Mouse (Mus musculus) embryonic facial prominence, embryonic 15.5 days (tissue): ENCODE results near the gene Strip1. TPM values are rescaled to one million over a fixed set of nuclear protein-coding genes. Genes with fewer than 3 reads are reported as not detected.

Experiments used
- ATAC-seq: fragments of 200-750 bp; cut with Nextera tagmentation; 2 replicates; pipeline ENCODE4 v1.8.0; 2017; ENCODE audit warnings: low read depth, moderate TSS enrichment; ENCODE audit not compliant: insufficient number of reproducible peaks, low FRiP score, low TSS enrichment
- H3K27ac ChIP-seq: fragments of 300-500 bp; sonication (generic); replicated peaks from 2 replicates; pipeline ENCODE4 v1.5.1; 2015; ENCODE audit warnings: mild to moderate bottlenecking, inconsistent platforms
- H3K27me3 ChIP-seq: fragments of 300-500 bp; sonication (generic); 2 replicates; pipeline ENCODE4 v1.6.1; 2015; ENCODE audit warnings: inconsistent platforms
- H3K36me3 ChIP-seq: fragments of 300-500 bp; sonication (generic); 2 replicates; pipeline ENCODE4 v1.6.1; 2015; ENCODE audit warnings: mild to moderate bottlenecking, inconsistent platforms
- H3K4me1 ChIP-seq: fragments of 300-500 bp; sonication (generic); 2 replicates; pipeline ENCODE4 v1.6.1; 2015; ENCODE audit warnings: inconsistent platforms
- H3K4me2 ChIP-seq: fragments of 300-500 bp; sonication (generic); replicated peaks from 2 replicates; pipeline ENCODE4 v1.6.1; 2015; ENCODE audit warnings: mild to moderate bottlenecking, inconsistent platforms
- H3K4me3 ChIP-seq: fragments of 300-500 bp; sonication (generic); replicated peaks from 2 replicates; pipeline ENCODE4 v1.5.1; 2015; ENCODE audit warnings: mild to moderate bottlenecking, inconsistent platforms
- H3K9ac ChIP-seq: fragments of 300-500 bp; sonication (generic); 2 replicates; pipeline ENCODE4 v1.6.1; 2015; ENCODE audit warnings: inconsistent platforms
- H3K9me3 ChIP-seq: fragments of 300-500 bp; sonication (generic); replicated peaks from 2 replicates; pipeline ENCODE4 v1.6.1; 2016; ENCODE audit warnings: inconsistent platforms
- WGBS: fragments of 180-500 bp; shearing (Covaris S2); methylation state at CpG from one replicate; pipeline ENCODE4 v1.1.7; 2015; 5-methylcytosine and 5-hydroxymethylcytosine counted together
- polyA plus RNA-seq: library from polyadenylated mRNA; unstranded; fragments of >200 nt; fragmentation: Nextera tagmentation; extraction: Ambion mirVana; gene quantifications from 2 replicates; pipeline ENCODE4 v1.2.1, GENCODE M21; 2015

The Strip1 gene
- polyA plus RNA-seq, 1 experiment from 2014 or later: 55.8 TPM

DNA sequence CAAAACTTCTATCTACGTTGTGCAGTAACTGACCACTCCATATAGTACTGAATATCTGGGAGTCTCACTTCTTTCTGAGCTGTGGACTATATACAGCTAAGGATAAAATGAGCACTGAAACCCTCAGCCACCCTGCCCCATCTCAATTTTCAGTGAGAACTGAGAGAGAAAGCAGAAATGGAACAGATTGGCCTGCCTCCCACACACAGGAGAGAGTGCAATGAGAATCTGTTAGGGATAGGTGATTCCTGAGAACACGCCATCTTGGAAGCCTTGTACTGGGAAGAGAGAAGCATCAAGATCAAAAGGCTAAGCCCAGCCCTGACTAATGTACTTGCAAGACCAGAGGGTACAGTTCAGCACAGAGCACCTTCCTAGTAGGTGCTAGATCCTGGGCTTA is 2.9 kb downstream of the Strip1 start:
- ATAC-seq: no peak
- H3K4me3 ChIP-seq: no peak overlapping the region
- H3K27me3 ChIP-seq: no peaks in the 10 kb centered on the region
- H3K36me3 ChIP-seq: peaks cover 45% of the 10 kb centered on the region
- WGBS: 85% methylated on average over 2 of the region's 2 CpGs
- H3K4me2 ChIP-seq: no peak overlapping the region
- no peak overlapping the region for H3K9ac ChIP-seq
- no peak overlapping the region for H3K27ac ChIP-seq
- H3K9me3 ChIP-seq: no peaks in the 10 kb centered on the region
- H3K4me1 ChIP-seq: peaks cover 7% of the 10 kb centered on the region

DNA sequence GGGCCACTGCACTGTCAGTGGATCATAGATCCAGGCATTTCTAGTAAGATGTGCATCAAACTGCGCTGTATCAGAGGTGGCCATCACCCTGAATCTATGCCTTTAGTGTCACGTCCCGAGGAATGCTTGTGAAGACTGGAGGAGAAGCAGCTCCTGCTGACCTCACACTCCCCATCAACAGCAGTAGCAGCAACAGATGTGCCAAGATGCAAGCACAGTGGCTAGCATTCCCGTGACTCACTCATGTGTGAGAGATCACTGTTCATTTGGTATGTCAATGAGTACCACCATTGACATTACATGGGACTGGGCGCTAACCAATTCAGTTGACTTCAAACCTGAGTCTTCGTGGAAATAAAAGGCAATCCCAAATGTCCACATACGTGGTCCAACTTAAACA is 3.9 kb downstream of the Strip1 start:
- Histone ChIP-seq H3K4me2 (no peak overlapping the region), H3K36me3 (peaks cover 54% of the 10 kb centered on the region), H3K4me3 (no peak overlapping the region), H3K9ac (no peak overlapping the region), H3K27me3 (no peaks in the 10 kb centered on the region), H3K4me1 (peaks cover 7% of the 10 kb centered on the region), H3K9me3 (no peaks in the 10 kb centered on the region), H3K27ac (no peak overlapping the region)
- ATAC-seq: no peak
- 89% methylated on average over 7 of the region's 7 CpGs for WGBS

DNA sequence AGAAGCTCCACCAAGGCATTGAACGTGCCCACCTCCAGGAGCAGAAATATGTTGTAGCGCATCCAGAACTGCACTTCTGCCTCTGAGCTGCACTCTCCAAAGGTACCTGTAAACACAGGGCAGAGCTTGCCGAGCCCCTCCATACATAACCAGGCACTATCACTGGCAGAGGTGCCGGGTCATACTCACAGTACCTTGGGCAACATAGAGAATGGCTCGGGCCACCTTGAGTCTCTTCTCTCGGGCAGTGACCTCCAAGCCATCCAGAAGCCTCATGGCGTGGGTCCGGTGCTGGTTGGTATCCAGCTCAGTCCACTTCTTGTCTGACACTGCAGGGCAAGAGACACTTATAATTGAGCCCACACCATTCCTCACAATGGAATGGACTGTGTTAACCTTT is 4.7 kb downstream of the Strip1 start:
- 96% methylated on average over 8 of the region's 8 CpGs for WGBS
- peaks cover 7% of the 10 kb centered on the region for H3K4me1 ChIP-seq
- H3K9ac ChIP-seq: no peak overlapping the region
- H3K4me3 ChIP-seq: no peak overlapping the region
- no peak overlapping the region for H3K27ac ChIP-seq
- ATAC-seq: no peak
- peaks cover 63% of the 10 kb centered on the region for H3K36me3 ChIP-seq
- no peaks in the 10 kb centered on the region for H3K27me3 ChIP-seq
- H3K4me2 ChIP-seq: no peak overlapping the region
- no peaks in the 10 kb centered on the region for H3K9me3 ChIP-seq

DNA sequence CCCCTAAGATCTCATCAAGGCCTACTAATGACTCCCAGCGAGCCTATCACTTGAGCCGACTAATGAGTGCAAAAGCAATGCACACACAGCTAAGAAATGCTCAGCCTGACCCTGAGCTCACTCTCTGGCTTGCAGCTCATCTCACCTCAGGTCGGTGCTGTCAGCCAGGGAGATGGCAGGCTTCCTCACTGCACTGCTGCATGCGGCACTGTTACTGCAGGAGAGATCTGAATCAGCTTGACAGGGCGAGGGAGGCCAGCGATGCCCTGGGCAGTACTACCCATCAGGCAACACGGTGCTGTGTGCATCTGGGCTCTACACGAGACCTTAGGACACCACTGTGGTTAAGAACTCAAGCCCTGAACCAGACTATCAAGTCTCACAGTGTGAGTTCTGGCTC is 6.0 kb downstream of the Strip1 start:
- no peak for ATAC-seq
- H3K9me3 ChIP-seq: no peaks in the 10 kb centered on the region

DNA sequence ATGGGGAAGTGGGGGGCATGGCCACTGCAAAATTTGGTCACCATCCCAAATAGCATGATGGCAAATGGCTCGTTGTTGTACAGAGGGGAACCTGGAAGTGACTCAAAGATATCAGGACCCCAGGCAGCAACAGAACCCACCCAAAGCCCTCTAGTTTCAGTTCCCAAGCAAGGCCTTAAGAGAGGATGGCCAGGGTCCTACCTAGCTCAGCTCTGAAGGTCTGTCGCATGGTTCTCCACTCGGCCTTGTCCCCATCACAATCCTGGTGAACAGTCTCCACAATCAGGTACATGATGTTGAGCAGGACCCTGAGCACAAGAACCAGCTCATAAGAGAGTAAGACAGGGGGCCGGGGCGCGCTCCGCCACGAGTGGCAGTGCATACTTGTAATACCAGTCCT is 7.1 kb downstream of the Strip1 start:
- peaks cover 81% of the 10 kb centered on the region for H3K36me3 ChIP-seq
- 98% methylated on average over 8 of the region's 8 CpGs for WGBS

More for the DNA sequence above, 6.0 kb downstream of the Strip1 start:
- H3K27me3 ChIP-seq: no peaks in the 10 kb centered on the region
- peaks cover 75% of the 10 kb centered on the region for H3K36me3 ChIP-seq
- no peak overlapping the region for H3K4me3 ChIP-seq
- H3K27ac ChIP-seq: no peak overlapping the region
- peaks cover 7% of the 10 kb centered on the region for H3K4me1 ChIP-seq
- WGBS: 87% methylated on average over 8 of the region's 8 CpGs
- no peak overlapping the region for H3K9ac ChIP-seq
- no peak overlapping the region for H3K4me2 ChIP-seq

DNA sequence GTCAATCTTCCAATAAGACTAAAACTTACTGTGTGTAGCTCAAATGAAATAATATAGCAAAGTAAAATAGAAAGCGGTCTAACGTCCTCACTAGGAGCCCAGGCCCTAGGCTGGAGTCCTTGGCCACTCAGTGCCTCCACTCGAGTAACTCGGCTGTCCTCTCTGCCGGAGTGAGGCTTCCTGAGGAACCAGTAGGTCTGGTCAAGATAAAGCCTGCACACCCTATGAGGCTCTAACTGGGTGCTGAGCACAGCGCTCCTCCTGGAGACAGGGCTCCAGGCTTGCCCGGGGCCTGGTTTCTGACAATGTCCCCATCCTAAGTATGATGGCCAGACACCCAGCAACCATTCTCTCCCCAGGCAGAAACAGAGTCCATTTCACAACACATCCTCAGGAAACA is 9.0 kb downstream of the Strip1 start:
- WGBS: 94% methylated on average over 7 of the region's 7 CpGs

More for the DNA sequence above, 7.1 kb downstream of the Strip1 start:
- ATAC-seq: no peak
- no peaks in the 10 kb centered on the region for H3K9me3 ChIP-seq
- H3K4me1 ChIP-seq: no peaks in the 10 kb centered on the region
- H3K4me3 ChIP-seq: no peak overlapping the region
- H3K27me3 ChIP-seq: no peaks in the 10 kb centered on the region
- no peak overlapping the region for H3K4me2 ChIP-seq
- H3K9ac ChIP-seq: no peak overlapping the region
- H3K27ac ChIP-seq: no peak overlapping the region

DNA sequence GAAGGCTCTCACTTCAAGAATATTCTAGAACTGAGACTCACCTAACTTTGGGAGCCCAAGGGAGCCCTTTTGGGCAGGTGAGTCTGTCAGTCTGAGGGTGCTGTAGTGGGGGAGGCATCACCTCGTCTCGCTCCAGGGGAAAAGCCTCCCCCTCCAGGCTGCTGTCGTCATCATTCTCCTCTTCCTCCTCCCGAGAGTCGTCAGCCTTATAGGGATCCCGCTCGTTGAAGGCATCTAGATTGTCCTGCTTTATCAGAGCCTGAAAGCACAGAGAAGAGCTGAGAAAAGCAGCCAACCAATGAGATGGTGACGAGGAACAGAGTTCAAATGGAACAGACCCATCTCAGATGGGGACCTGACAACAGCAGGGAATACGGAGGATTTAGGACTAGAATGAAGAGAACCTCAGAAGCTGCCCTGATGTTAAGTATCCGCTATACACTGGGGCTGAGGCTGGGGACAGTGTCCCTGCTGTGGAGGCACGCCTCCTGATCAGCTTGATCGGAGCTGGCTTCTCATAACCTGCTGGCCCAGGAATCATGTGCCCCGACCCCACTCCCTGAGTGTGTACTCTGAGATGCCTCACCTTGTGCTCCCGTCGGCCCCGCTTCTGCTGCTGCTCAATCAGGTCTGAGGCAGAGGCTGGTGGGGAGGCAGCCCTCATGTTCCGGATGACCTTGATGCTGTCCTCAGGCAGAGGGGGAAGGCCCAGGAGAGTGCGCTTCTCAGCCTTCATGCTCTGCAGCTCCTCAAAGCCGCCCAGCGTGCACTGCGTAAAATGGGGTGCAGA is 10.0 kb downstream of the Strip1 start:
- Histone ChIP-seq H3K4me2 (no peak overlapping the region), H3K4me3 (no peak overlapping the region), H3K36me3 (peaks cover 97% of the 10 kb centered on the region), H3K9ac (no peak overlapping the region), H3K4me1 (no peaks in the 10 kb centered on the region), H3K27me3 (no peaks in the 10 kb centered on the region), H3K9me3 (no peaks in the 10 kb centered on the region), H3K27ac (no peak overlapping the region)
- 90% methylated on average over 21 of the region's 21 CpGs for WGBS
- ATAC-seq: no peak

More for the DNA sequence above, 9.0 kb downstream of the Strip1 start:
- Histone ChIP-seq H3K9me3 (no peaks in the 10 kb centered on the region), H3K36me3 (peaks cover 97% of the 10 kb centered on the region), H3K9ac (no peak overlapping the region), H3K4me2 (no peak overlapping the region), H3K4me3 (no peak overlapping the region), H3K27ac (no peak overlapping the region), H3K4me1 (no peaks in the 10 kb centered on the region), H3K27me3 (no peaks in the 10 kb centered on the region)
- ATAC-seq: no peak

DNA sequence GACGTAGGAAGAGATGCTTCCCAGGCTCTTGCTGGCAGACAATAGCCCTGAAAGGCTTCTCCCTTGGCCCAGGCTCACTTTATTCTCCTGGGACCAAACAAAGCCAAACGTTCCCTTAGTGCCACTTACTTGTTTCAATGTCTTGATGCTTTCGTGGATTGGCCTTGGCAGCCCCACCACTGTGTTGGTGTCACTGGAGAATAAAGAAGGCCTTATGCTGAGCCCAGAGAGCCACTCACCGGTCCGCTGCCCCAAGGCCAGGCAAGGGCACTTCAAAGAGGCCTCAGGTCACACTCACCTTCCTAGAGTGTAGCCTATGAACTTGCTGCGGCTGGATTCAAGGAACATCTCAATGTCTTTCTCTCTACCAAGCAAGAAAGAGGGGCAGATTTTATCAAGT is 11.6 kb downstream of the Strip1 start:
- no peak overlapping the region for H3K27ac ChIP-seq
- peaks cover 97% of the 10 kb centered on the region for H3K36me3 ChIP-seq
- H3K27me3 ChIP-seq: no peaks in the 10 kb centered on the region
- no peak overlapping the region for H3K4me3 ChIP-seq
- no peaks in the 10 kb centered on the region for H3K4me1 ChIP-seq
- no peaks in the 10 kb centered on the region for H3K9me3 ChIP-seq
- no peak for ATAC-seq
- no peak overlapping the region for H3K4me2 ChIP-seq
- no peak overlapping the region for H3K9ac ChIP-seq
- 83% methylated on average over 6 of the region's 6 CpGs for WGBS

DNA sequence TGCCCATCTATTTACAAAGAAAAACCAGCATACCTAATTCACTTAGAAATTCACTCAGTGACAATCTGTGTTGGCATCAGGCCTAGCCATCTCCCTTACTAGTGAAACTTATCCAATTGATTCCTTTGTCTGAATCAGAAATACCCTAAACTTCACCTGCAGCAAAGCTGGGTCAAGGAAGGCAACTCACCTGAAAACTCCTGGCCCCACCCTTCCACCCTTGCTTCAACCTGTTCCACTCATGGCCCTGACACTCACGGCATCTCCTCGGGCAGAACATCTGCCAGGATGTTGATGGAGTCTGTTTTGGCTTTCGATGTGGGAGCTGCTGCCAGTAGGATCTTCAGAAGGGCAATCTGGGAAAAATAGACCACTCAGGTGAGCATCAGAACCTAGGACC is 13.7 kb downstream of the Strip1 start:
- H3K27me3 ChIP-seq: no peaks in the 10 kb centered on the region
- no peak for ATAC-seq
- H3K9ac ChIP-seq: no peak overlapping the region
- H3K4me3 ChIP-seq: no peak overlapping the region
- H3K27ac ChIP-seq: no peak overlapping the region
- no peak overlapping the region for H3K4me2 ChIP-seq
- H3K9me3 ChIP-seq: no peaks in the 10 kb centered on the region
- 85% methylated on average over 3 of the region's 3 CpGs for WGBS
- H3K4me1 ChIP-seq: no peaks in the 10 kb centered on the region
- peaks cover 97% of the 10 kb centered on the region for H3K36me3 ChIP-seq

DNA sequence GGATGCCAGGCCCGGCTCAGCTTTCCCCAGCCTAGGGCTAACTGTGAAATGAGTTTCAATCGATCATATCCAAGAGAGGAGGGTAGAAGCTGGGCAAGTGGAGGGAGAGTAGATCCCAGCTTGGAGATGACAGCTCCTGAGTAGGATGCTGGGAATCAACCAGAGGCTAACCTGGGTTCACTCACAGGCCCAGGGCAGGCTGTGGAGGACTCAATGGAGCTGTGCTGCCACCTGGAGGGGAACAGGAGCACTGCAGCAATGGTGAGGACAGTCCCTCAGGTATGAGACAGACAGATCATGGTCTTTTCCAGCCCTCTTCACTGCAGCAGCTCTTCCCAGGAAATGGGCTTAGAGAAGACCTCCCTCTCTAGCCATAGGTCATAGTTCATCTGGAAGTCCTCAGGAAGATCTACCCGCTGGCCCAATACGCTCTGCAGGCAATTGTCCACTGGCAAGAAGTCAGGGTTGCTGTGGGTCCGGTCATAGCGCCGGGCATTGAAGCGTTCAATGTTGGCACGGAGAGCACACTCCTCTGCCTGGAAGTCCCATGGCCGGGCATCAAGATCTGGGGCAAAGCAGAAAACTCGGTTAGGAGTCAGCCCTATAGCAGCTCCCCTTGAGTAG is 18.5 kb downstream of the Strip1 start:
- Histone ChIP-seq H3K4me3 (no peak overlapping the region), H3K4me2 (no peak overlapping the region), H3K9ac (no peak overlapping the region), H3K27ac (no peak overlapping the region), H3K4me1 (no peaks in the 10 kb centered on the region), H3K36me3 (peaks cover 76% of the 10 kb centered on the region), H3K9me3 (no peaks in the 10 kb centered on the region), H3K27me3 (no peaks in the 10 kb centered on the region)
- no peak for ATAC-seq
- WGBS: 83% methylated on average over 11 of the region's 11 CpGs

DNA sequence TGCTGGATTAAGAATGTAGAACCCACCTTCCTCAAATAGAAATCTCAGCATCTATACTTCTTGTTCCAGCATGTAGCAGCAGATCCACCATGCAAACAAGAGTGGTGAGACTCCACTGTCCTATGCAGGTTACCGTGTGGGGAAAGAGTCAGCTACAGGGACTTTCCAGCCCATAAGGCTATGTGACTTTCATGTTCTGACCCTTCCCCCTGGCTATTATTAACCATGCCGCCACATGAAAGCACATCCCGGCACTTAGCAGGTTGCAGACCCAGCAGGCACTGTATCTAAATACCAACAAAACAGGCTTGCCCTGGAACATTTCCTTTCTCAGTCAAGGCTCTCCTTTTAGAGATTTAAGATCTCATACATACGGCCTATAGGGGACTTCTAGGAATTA is 20.1 kb downstream of the Strip1 start:
- peaks cover 60% of the 10 kb centered on the region for H3K36me3 ChIP-seq

More for the DNA sequence above, 20.1 kb downstream of the Strip1 start:
- Histone ChIP-seq H3K9ac (no peak overlapping the region), H3K4me1 (no peaks in the 10 kb centered on the region), H3K4me3 (no peak overlapping the region), H3K27ac (no peak overlapping the region), H3K9me3 (no peaks in the 10 kb centered on the region), H3K27me3 (no peaks in the 10 kb centered on the region), H3K4me2 (no peak overlapping the region)
- no peak for ATAC-seq
- 55% methylated on average over 4 of the region's 4 CpGs for WGBS
